Mouse (Mus musculus) left cerebral cortex, postnatal 10 days (tissue): ENCODE results near the gene Tmbim1. TPM values are rescaled to one million over a fixed set of nuclear protein-coding genes. Genes with fewer than 3 reads are reported as not detected.
"Not testable (repeated sequence)": the region's sequence is repeated elsewhere in the genome, so short reads cannot be mapped to it uniquely, and the experiment has no call there.

Experiments used
- DNase-seq, 2 experiments: peaks; one replicate each; pipeline ENCODE4 v3.0.0; 2021 to 2022; ENCODE audit warnings: low spot score in 2 of 2, mixed read lengths in 1 of 2; ENCODE audit errors: extremely low spot score in 1 of 2
- intact Hi-C: fragments of 180-260 bp; cut with DNase I; formaldehyde crosslinking; loops from one replicate; pipeline ENCODE4 v1.15.1; 2025
- total RNA-seq, 2 experiments: library from RNA; stranded (reverse); gene quantifications; 2 replicates each; pipeline ENCODE4 v1.2.3; 2021

Tmbim1 gene
- total RNA-seq = 10 to 100 TPM; 10.4 to 11.2 TPM

DNA sequence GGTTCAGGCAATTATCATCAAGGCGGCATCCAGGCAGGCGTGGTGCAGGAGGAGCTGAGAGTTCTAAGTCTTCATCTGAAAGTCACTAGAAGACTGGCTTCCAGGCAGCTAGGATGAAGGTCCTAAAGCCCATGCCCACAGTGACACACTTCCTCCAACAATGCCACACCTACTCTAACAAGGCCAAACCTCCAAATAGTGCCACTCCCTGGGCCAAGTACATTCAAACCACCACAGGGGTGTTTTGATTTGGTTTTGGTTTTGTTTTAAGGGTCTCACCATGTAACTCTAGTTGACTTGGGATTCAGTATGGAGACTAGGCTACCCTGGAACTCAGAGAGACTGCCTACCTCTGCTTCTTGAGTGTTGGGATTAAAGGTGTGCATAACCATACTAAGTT is at the start of gene Tmbim1:
Gene Tmbim1, minus strand, starts transcription at position 101 of the 400 bp plus-strand sequence.
- intact Hi-C loops = no loop called here
- peak in 1 of 2 experiments; percentile 11 for DNase-seq

- intact Hi-C loops = no loop called here
- DNase-seq = no peak
Measured at GRCm38 (mm10) chr1:74353453-74354229, 48.2 kb upstream of the Tmbim1 start.

DNA sequence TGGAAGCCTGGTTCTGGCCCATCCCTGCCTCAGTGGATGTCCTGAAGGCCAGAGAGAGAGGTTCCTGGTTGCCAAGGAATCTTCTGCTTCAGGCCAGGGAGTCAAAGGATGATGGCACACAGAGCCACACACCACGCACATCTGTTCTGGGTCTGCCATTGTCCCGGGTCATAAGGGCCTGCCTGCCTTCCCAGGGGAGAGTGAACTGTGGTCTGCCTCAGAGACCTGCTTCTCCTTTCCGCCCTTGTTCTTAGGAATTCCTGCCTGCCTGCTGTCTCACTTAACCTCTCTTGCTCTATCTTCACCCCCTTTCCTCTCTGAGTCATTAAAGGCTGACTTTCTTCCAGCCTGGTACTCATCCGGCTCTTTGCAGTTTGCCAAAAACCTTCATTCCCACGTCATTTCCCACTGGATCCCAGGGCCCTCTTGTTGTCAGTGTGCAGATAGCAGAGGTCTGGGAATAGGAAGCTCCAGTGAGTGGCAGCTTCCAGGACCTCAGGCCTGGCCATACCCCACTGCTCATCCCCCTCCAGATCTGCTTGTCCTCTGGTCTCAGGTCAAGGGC is 47.2 kb upstream of the Tmbim1 start:
- intact Hi-C loops = no loop called here
- no peak for DNase-seq

- intact Hi-C loops = no loop called here
Measured at GRCm38 (mm10) chr1:74351185-74351769, 45.9 kb upstream of the Tmbim1 start.

GRCm38 (mm10) chr1:74344163-74344916 is 38.9 kb upstream of the Tmbim1 start:
- intact Hi-C loops = no loop called here
- no peak for DNase-seq

More at GRCm38 (mm10) chr1:74351185-74351769, 45.9 kb upstream of the Tmbim1 start:
- DNase-seq = no peak

DNA sequence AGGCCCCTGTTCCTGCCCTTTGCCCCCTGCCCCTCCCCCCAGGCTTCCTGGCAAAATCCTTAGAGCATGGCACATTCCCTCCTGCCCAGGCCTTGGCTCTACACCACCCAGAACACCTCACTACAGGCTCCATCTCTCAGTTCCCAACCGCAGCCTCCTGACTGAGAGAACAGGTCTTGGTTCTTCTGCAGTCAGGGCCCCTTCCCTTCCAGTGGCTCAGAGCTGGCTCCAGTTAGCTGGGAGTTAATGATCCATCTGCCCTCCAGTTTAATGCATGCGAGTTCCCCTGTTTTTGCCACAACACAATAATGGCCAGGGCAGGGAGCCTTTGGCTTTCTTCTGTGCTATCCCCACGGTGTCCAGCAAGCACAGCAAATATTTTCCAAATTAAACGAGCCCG is 37.7 kb upstream of the Tmbim1 start:
- DNase-seq = no peak
- intact Hi-C loops = no loop called here

DNA sequence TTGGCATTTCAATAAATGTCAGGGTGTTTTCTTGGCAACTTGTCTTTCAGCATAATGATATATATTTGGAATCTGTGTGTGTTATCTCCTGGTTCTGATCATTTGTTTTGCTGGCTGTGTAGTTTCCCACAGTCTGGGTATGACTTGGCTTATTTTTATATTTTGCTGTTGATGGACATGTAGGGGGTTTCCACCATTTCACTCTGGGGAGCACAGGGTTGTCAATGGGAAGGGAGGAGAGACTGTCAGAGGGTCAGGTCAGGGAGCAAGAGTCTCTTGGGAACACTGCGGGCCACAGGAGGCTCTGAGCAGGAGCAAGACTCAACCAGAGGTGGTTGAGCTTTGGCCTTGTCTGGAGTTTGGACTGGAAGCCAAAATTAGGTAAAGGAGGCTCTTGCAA is 36.9 kb upstream of the Tmbim1 start:
- intact Hi-C loops = no loop called here

DNA sequence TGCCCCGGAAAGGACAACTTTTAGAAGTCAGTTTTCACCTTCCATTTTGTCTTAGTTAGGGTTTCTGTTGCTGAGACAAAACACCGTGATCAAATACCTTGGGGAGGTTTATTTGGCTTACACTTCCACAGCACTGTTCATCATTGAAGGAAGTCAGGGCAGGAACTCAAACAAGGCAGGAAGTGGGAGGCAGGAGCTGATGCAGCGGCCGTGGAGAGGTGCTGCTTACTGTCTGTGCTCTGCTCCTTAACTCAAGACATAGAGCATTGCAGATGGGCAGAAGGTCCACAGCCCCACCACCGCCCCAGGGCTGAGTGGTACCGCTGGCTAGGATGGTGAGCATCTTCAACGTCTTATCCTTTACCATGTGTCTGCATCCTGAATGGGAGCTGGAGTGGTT is 36.5 kb upstream of the Tmbim1 start:
- intact Hi-C loops = no loop called here
- no peak for DNase-seq

More for the DNA sequence above, 36.9 kb upstream of the Tmbim1 start:
- no peak for DNase-seq

GRCm38 (mm10) chr1:74340992-74341391 is 35.6 kb upstream of the Tmbim1 start:
- DNase-seq, intact Hi-C loops: not testable (repeated sequence)

- DNase-seq = peak; percentile 37 to 72
- intact Hi-C loops = no loop called here
Measured at GRCm38 (mm10) chr1:74340361-74340764, 34.9 kb upstream of the Tmbim1 start.

DNA sequence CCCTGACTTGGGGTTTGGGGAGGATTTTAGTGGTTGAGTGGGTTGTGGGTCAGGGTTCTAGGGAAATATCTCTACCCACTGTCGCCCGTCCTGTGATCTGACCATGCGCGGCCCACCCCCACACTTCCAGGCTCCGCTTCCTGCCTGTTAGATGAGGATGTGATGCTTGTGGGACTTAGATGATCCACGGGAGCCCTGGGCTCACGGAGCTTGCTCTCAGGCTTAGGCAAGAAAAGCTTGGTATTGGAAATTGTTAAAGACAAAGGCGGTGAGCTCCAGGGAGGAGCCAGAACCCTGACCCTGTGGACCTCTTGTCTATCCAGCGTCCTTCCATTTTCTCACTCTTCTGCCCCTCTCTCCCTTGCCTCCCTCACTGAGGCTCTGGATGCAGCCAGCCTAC is 34.5 kb upstream of the Tmbim1 start:
- no peak for DNase-seq
- intact Hi-C loops = no loop called here

GRCm38 (mm10) chr1:74338626-74339025 is 33.2 kb upstream of the Tmbim1 start:
- DNase-seq = no peak
- intact Hi-C loops = no loop called here

DNA sequence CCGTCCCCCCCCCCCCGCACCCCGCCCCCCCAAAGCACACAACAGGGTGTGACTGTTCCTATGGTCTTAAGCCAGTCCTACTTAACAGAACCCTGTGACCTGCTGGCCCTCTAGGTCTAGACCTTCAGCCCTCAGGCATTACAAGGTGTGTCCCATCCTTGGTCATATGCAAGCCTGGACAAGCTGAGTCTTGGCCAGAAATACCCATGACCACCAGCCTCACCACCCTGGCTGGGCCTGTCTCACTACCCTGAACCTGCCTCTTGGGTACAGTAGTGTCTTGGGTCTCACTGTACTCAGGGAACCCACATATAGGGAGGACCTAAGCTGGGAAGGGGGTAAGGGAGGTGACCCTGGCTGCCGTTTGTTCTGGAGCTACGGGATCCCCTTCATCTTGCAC is 32.6 kb upstream of the Tmbim1 start:
- DNase-seq = no peak
- intact Hi-C loops = no loop called here

GRCm38 (mm10) chr1:74337241-74337771 is 31.9 kb upstream of the Tmbim1 start:
- no peak for DNase-seq

GRCm38 (mm10) chr1:74335436-74336170 is 30.2 kb upstream of the Tmbim1 start:
- no peak for DNase-seq
- intact Hi-C loops = no loop called here

More at GRCm38 (mm10) chr1:74337241-74337771, 31.9 kb upstream of the Tmbim1 start:
- intact Hi-C loops = no loop called here

DNA sequence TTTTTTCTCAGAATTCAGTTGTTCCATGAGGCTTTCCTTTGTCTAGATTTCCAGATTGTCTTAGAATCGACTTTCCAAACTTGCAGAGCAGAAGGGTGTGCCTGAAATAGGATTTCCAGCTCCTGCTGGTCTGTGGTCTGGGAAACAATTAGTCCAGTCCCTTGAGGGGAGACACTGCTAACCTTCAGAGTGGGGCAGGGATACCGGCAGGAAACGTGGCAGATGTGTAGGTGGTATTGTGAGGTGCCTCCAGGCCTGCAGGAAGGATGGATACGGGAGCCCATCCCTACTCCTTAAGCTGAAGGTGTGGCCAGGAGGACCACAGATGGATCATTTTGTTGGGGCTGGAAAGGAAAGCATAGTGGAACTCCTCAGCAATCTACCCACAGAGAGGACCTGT is 29.6 kb upstream of the Tmbim1 start:
- intact Hi-C loops = no loop called here
- no peak for DNase-seq

GRCm38 (mm10) chr1:74334607-74335006 is 29.2 kb upstream of the Tmbim1 start:
- intact Hi-C loops = no loop called here
- DNase-seq = no peak

- DNase-seq = no peak
- intact Hi-C loops = no loop called here
Measured at GRCm38 (mm10) chr1:74332930-74333329, 27.5 kb upstream of the Tmbim1 start.
